Mouse (Mus musculus): ENCODE measurements around the gene Trex1. TPM values are rescaled to one million over a fixed set of nuclear protein-coding genes. Genes with fewer than 3 reads are reported as not detected.

Trex1 gene
- polyA plus RNA-seq (2017; shearing (Covaris generic)): 73.3 TPM

DNA sequence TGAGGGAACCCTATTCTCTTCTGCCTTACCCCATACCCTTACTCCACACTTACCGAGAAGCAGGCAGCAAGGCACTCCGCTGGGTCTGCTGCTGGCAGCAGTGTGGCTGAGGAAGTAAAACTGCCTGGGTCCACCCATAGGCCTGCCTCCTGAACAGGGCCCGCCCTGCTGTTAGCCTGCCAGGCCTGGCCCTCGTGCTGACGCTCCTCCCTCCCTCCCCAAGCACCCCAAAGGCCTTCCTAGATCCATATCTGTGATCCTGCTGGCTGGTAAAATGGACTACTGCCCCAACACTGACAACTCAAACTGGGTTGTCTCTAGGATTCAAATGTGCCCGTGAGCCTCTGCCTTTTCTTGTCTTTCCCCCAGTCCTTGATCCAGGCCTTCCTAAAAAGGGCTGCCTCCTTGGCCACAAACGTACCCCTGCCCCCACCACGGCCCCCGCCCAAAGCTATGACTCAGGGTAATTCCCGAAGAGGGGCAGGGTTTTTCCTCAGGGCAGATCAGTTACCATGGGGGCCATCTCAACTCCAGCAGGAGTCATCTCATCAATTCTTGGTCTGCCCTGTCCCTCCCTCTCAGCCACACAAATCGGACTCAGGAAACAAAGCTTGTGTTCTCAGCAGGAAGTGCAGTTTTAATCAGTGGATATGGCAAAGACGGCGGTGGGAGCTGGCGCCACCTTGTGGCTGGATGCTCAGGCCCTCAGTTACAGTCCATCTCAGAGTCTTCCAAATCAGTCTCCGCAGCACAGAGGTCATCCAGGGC, at the start of gene Trex1:
Gene Trex1 (minus strand): TSS at position 599 of the 768 bp plus-strand sequence.

DNA sequence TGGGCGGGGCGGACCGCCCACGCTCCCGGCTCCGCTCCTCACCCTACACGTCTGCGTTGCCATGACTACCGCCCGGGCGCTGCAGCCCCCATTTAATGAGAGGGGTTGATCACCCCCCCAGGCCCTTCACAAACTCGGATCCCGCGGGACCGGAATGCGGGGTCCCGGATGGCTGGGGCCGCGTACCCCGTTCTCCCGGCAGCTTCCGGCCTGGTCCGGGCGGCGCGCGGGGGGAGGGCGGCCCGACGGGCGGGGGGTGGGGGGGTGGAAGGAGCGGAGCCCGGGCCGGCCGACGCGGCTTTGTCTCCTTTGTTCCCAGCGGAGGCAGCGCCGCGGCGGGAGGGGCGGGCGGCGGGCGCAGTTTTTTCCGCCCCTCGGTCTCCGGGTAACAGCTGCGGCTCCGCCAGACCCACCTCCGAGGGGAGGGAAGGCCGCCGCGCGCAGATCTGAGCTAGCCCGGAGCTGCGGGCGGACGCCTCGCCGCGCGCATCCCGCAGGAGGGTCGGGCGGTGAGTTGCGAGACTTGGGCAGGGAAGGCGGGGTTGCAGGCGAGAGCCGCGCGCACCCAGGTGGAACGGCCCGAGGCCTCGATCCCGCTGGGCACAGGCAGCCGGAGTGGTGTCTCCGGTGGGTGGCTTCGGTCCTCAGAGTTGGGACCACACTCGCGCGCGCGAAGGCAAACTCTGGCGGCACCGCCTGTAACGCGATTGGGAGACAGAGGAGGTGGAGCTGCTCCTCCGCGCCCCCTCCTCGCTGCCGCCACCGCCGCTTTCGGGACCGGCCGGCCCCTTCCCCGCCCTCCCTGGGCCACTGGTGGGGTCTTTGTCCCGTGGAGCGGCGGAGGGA, 35.8 kb upstream of the Trex1 start, which contains the start of gene Plxnb1:
Gene Plxnb1 (plus strand): TSS at position 253 of the 846 bp plus-strand sequence.

DNA sequence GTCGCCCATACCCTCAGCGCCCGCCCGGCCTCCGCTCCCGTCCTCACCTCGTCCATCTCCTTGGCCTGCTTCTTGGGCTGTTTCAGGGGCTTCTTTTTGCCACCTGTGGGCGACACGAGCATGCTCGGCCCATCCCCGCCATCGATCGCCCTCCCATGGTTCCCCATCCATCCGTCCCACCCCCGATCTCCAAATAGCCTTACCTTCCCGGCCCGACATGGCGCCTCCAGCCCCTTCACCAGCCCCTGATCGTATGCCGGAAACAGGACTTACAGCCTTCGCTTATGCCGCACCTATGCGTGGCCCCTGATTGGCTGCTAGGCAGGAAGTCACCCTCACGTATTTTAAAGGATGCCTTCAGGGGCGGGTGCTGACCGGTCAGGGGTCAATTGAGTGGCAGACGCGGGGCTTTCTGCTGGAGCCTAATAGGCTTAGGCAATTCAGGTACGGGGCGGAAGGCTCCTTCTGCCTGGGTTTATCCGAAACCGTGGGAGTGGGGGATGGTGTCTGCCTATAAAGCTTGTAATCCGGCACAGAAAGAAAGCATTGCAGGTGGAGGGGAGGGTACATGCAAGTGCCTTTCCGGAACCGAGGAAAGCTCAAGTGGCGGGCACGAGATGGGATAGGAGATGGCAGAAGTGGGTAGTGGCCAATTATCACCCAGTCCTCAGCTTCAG, 22.7 kb upstream of the Trex1 start, which contains the start of the genes Ccdc51 and Tma7:
Gene Ccdc51 (plus strand): TSS at position 370 of the 677 bp plus-strand sequence.
Gene Tma7 (minus strand): TSS at position 464 of the 677 bp plus-strand sequence.

DNA sequence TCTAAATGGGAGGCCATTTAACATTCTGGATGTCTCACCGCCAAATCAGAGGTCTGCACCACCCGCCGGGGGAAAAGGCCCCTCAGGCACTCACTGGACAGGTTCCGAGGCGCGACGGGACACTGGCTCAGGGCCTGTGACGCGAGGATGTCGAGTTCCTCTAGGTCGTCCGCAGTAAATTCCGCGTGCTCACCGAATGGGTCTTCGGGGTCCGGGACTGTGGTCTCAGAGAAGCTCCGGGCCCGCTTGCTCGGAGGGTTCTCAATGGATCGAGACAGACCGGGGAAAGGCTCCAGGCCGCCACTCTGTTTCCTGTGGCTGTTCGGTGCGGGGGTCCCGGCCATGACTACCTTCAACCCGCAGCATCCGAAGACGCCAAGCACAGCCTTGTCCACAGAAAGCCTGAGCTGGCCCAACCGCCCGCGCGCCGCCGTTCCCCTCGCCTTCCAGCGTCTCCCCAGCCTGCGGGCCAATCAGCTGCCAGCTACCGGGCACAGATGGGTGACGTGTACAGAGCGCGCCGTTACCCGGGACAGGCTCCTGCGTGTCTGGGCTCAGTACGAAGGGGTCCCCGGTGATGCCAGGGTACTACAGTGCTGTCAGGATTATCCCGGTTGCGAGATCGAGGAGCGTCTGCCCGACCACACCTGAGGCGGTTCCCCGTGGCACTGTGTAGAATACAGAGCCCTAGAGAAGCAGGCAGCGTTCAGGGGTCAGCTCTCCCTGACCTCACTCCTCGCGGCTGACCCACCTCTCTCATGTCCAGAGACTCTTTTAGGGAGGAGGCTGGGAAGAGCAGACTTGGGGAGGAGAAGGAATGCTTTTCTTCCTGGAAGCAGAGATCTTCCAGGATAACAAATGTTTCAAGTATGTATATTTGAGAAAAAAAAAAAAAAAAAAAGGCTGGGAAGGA, 14.4 kb upstream of the Trex1 start, which contains the start of gene Atrip:
Gene Atrip (minus strand): TSS at position 464 of the 913 bp plus-strand sequence.

DNA sequence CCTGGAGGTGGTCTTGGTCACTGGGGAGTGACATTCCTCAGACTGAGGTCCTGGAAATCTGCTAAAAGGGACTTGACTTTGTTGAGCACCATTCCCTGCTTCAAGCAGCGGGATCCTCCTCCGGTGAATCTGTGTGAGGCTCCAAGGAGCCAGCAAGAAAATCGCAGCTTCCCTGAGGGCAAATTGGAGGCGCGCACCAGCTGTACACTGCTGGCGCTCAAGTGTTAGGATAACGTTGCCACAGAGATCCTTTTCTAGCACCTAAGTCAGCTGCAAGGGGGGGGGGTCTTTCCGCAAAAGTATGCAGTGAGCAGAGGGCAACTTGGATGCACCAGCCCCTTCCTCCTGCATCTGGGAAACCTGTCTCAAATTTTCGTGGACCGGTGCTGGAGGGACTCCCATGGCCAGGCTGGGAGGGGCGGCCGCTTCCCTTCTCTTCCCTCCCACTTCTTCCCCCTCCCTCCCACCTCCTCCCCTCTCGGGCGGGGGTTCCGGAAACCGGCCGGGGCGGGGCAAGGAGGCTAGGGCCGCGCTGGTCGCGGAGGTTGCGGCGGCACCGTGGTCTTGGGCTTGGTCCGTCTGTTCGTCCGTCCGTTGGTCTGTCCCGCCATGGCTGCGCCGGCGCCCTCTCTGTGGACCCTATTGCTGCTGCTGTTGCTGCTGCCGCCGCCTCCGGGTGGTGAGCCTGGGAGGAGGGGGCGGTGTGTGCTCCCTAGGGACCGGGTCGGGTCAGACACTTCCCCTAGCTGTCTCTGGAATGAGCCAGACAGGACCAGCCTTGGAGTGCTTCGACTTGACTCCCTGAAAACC, 21.2 kb downstream of the Trex1 start, which contains the start of gene Shisa5:
Gene Shisa5 (plus strand): TSS at position 480 of the 810 bp plus-strand sequence.

Other genes with a start within 250 kb of the Trex1 start
- 0.04 TPM for gene Celsr3, start 233.4 kb downstream of the Trex1 start, polyA plus RNA-seq (2017; shearing (Covaris generic))
- gene Slc26a6, start 206.5 kb downstream of the Trex1 start, polyA plus RNA-seq (2017; shearing (Covaris generic)): 6.2 TPM
- gene Tmem89, start 145.1 kb downstream of the Trex1 start, polyA plus RNA-seq (2017; shearing (Covaris generic)): not detected
- 210 TPM for gene Uqcrc1, start 123.1 kb downstream of the Trex1 start, polyA plus RNA-seq (2017; shearing (Covaris generic))
- gene Col7a1, start 106.1 kb downstream of the Trex1 start, polyA plus RNA-seq (2017; shearing (Covaris generic)): not detected
- gene Ucn2, start 73.7 kb downstream of the Trex1 start, polyA plus RNA-seq (2017; shearing (Covaris generic)): not detected
- gene Pfkfb4, start 68.0 kb downstream of the Trex1 start, polyA plus RNA-seq (2017; shearing (Covaris generic)): 6.3 TPM
- gene Shisa5, start 21.2 kb downstream of the Trex1 start, polyA plus RNA-seq (2017; shearing (Covaris generic)): 2,686 TPM
- 16.1 TPM for gene Atrip, start 14.4 kb upstream of the Trex1 start, polyA plus RNA-seq (2017; shearing (Covaris generic))
- 6.9 TPM for gene Ccdc51, start 22.8 kb upstream of the Trex1 start, polyA plus RNA-seq (2017; shearing (Covaris generic))
- 417 TPM for gene Tma7, start 22.9 kb upstream of the Trex1 start, polyA plus RNA-seq (2017; shearing (Covaris generic))
- 1.7 TPM for gene Plxnb1, start 35.7 kb upstream of the Trex1 start, polyA plus RNA-seq (2017; shearing (Covaris generic))
- 0.49 TPM for gene Fbxw21, start 102.3 kb upstream of the Trex1 start, polyA plus RNA-seq (2017; shearing (Covaris generic))
- gene Fbxw13, start 136.2 kb upstream of the Trex1 start, polyA plus RNA-seq (2017; shearing (Covaris generic)): not detected
- gene Fbxw20, start 175.0 kb upstream of the Trex1 start, polyA plus RNA-seq (2017; shearing (Covaris generic)): not detected
- not detected for gene Fbxw14, start 227.9 kb upstream of the Trex1 start, polyA plus RNA-seq (2017; shearing (Covaris generic))

Data from effector memory CD4-positive, alpha-beta T cell, adult 5 months (primary cell).